Mouse (Mus musculus) cerebellum, postnatal 14 days (tissue): ENCODE results near the gene Pinlyp.

Experiments
- DNase-seq, 2 experiments: peaks; one replicate each; pipeline ENCODE4 v3.0.0; 2021; ENCODE audit warnings: mixed read lengths in 2 of 2

Pinlyp gene

GRCm38 (mm10) chr7:24546068-24546614 is at the start of gene Pinlyp, which contains the start of gene Xrcc1:
Gene Pinlyp, minus strand, starts transcription at chr7:24546118.
Gene Xrcc1, plus strand, starts transcription at chr7:24546289.
- DNase-seq: peak in 1 of 2 experiments; percentile 34

GRCm38 (mm10) chr7:24595464-24595863 is 49.5 kb upstream of the Pinlyp start:
- DNase-seq: no peak

DNA sequence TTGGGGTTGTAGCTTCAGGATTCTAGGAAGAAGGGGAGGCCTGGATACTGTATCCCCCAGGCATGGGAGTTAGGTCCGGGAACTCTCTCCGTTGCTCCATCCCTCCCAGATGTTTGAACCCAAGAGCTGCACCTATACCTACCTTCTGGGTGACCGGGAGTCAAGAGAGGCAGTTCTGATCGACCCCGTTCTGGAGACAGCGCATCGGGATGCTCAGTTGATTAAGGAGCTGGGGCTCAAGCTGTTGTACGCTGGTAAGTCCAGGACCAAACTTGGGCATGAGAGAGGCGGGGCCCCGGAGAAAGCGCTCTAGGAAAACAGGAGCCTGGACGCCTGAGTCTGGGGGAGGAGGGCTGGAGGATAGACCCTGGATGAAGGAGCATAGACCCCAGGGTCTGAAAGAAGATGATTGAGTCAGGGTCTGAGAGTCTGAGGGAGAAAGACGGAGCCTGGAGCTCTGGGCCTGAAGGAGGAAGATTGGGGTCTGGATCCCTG is 48.4 kb upstream of the Pinlyp start:
- DNase-seq: no peak

DNA sequence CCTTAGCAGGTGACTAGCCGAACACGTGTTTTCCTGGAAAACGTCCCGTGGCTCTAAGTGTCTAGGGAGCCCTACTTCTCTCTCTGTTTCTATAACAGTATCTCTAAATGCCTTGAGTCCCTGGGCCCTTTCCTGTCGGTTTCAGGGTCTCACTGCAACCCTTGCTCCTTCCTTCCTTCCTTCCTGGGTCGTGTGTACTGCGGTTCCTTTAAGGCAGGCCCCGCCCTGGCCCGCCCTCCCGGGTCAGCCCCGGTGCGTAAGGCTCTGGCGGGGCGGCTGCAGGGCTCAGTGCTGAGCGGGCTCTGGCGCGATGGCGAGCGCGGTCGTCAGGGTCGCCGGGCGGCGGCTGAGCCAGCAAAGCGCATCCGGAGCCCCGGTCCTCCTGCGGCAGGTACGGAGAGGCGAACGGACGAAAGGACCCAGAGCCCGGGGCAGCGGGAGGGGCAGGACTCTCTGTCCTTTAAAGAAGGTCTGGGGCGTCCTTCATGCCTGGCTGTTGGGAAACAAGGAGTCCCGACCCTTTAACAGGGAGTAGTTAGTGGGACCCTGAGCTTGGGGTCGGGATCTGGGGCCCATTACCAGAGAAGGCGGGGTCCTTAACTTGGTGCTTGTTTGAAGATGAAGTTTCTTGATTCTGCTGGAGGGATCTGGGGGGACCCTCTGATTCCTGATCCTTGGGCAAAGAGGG is 47.8 kb upstream of the Pinlyp start:
- peak; percentile 72 to 82 for DNase-seq

- DNase-seq: no peak
Observed at GRCm38 (mm10) chr7:24592781-24593180, 46.9 kb upstream of the Pinlyp start.

DNA sequence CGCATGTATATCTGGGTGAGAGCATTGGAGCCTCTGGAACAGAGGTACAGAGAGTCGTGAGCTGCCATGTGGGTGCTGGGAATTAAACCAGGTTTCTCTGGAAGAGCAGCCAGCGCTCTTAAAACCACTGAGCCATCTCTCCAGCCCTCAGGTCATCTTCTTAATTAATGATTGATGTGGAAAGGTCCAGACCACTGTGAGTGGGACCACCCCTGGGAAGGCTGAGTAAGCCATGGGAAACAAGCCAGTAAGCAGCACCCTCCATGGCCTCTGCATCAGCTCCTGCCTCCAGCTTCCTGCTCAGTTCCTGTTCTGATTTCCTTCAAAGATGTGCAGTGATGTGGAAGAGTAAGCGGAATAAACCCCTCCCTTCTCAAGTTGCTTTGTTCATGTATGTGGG is 46.2 kb upstream of the Pinlyp start:
- no peak for DNase-seq

- no peak for DNase-seq
Observed at GRCm38 (mm10) chr7:24591735-24592134, 45.8 kb upstream of the Pinlyp start.

DNA sequence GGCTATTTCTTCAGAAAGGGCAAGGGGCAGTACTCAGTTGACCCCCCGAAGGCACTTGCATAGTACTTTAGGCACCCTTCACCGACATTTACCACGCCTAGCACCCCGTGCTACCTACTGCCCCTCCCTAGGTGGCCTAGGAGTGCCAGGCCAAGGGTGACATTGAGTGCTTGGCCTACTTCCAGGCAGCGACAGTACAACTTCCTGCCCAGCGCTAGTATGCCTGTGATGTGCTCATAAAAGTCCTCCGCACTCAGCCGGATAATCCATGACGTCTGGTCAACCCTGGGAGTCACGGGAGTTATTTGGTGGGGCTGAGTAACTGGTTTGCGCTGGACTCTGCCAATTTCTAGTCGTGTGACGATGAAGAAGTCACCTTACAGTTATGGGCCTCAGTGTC is 42.4 kb upstream of the Pinlyp start:
- DNase-seq: no peak

DNA sequence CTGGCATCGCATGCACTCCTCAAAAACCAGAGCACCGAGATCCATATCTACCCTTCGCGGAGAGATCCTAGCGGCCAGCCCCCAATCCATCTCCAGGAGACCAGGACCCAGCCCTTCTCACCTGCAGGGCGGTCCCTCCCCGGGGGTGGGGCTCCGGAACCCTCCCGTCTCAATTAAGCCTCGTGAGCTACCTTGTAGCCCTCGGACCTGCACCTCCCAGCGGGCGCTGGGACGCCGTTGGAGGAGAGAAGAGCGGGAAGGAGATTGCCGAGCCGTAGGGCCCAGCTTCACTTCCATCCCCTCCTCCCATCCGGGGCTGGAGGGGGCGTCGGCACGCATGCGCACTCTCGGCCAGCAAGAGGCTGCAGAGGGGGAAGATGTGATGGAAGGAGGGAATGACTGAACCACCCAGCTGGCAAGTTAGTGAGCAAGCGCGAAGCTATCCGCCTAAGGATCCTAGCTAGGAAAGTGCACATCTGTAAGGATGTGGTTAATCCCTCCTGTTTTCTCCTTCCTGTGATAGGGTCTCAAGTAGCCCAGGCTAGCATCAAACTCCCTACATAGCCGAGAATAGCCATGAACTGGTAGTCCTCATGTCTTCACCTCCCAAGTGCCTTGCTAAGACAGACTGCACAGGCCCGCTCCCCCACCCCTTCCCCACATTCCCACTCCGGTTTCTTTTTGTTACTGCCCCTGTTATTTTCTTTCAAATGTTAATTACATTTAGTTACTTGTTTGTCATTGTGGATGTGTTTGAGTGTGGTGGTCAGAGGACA is 41.6 kb upstream of the Pinlyp start, which contains the start of the genes Ethe1 and Zfp575:
Gene Ethe1, plus strand, starts transcription at position 214 of the 776 bp plus-strand sequence.
Gene Zfp575, minus strand, starts transcription at position 312 of the 776 bp plus-strand sequence.
- DNase-seq: peak; percentile 82 to 86

DNA sequence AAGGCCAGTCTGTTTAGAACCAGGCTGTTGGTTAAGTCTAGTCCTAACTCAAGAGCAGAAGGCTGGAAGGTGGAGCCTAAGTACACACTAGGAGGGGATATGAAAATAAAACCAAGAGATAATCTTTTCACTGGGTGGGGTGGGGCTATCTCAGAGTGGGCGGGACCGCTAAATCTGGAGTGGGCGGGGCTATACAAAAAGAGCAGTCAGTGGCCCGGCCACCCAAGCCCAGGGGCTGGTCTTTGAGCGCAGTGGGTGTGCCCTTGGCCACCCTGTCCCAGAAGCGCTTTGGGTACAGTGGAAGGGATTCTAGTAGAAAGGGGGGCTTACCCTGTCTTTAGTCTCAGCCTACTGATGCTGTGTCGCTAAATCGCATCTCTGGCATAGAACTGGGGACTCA is 40.9 kb upstream of the Pinlyp start:
- peak in 1 of 2 experiments; percentile 24 for DNase-seq

- no peak for DNase-seq
Observed at GRCm38 (mm10) chr7:24585995-24586394, 40.1 kb upstream of the Pinlyp start.

GRCm38 (mm10) chr7:24584876-24585275 is 39.0 kb upstream of the Pinlyp start:
- DNase-seq: no peak

GRCm38 (mm10) chr7:24577811-24578210 is 31.9 kb upstream of the Pinlyp start:
- no peak for DNase-seq

GRCm38 (mm10) chr7:24574224-24574796 is 28.4 kb upstream of the Pinlyp start:
- no peak for DNase-seq

- DNase-seq: no peak
Observed at GRCm38 (mm10) chr7:24572455-24572854, 26.5 kb upstream of the Pinlyp start.

GRCm38 (mm10) chr7:24571071-24571470 is 25.2 kb upstream of the Pinlyp start:
- no peak for DNase-seq

DNA sequence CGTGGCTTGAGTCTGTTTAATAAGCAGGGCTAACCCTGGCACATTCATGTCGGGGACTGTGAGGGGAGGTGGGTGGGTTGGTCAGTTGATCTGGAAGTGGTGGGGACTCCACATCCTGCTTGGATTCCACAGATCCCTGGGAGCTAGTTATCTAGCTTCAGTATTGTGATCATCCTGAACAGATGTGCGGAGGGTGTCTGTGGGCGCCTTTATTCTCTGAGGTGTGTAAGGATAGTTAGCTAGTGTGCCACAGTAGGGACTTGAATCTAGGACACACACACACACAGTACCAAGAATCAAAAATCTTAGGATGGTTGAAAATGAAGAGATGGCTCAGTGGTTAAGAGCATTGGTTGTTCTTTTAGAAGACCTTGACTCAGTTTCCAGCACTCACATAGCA is 22.6 kb upstream of the Pinlyp start:
- DNase-seq: no peak

- DNase-seq: no peak
Observed at GRCm38 (mm10) chr7:24566206-24566605, 20.3 kb upstream of the Pinlyp start.

- DNase-seq: no peak
Observed at GRCm38 (mm10) chr7:24565627-24566026, 19.7 kb upstream of the Pinlyp start.

- DNase-seq: peak; percentile 82 to 90
Observed at GRCm38 (mm10) chr7:24564607-24565265, 18.8 kb upstream of the Pinlyp start.

- DNase-seq: no peak
Observed at GRCm38 (mm10) chr7:24563837-24564206, 17.9 kb upstream of the Pinlyp start.

DNA sequence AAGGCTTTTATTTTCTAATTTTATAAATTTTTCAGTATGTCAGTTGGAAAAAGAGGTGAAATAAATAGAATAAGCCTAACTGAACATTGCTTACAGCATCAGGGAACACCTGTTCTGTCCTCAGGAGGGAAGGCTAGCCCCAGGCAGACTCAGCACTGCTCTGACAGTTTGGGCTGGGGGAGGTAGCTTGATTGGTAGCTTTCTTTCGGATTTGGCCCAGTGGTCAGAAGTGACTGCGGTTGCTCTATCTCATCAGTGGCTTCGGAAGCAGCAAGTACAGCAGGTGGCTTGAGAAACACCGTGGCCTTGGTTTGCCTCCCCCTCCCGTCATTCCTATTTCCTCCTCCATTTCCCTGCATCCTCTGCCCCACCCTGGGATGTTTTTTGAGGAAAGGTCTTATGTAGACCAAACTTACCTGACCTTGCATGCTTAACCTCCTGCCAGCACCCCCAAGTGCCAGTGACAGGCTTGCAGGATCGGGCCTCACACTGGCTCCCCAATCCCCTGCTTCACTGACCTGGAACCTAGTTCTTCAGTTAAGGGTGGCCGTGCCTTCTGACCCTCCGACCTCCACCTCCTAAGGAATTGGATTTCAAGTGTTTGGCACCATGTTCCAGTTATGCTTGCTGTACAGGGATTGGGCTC is 17.4 kb upstream of the Pinlyp start:
- no peak for DNase-seq
